Mouse (Mus musculus) urinary bladder, postnatal 25 days (tissue): Measurements from ENCODE around the gene Dnaic2.

Source experiments
- DNase-seq: peaks from one replicate; pipeline ENCODE4 v3.0.0; 2022; ENCODE audit warnings: low spot score

The Dnaic2 gene

DNA sequence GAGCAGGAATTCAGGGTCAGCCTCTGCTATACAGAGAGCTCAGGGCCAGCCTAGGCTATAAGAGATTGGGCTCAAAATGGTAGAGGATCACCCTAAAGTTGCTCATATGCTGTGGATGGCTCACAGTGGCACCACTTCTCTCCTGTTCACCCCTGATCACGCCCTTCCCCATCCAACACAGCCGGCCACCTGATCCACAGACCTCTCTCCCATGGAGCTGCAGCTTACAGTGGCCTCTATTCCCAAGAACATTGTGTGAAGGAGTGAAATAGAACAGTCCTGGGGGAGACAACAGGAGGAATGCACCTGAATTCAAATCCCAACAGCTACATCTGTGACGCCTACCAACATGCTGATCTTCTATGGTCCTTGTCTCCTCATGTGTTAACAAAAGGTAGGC is 71.4 kb downstream of the Dnaic2 start, which contains the start of gene Gpr142:
Gpr142 (plus strand) TSS at position 301 of the 400 bp plus-strand sequence.
- DNase-seq, result no peak

GRCm38 (mm10) chr11:114801906-114802305 is 74.7 kb downstream of the Dnaic2 start:
- no peak for DNase-seq

GRCm38 (mm10) chr11:114802540-114803267 is 75.5 kb downstream of the Dnaic2 start:
- no peak for DNase-seq

GRCm38 (mm10) chr11:114803990-114804389 is 76.8 kb downstream of the Dnaic2 start:
- no peak for DNase-seq

DNA sequence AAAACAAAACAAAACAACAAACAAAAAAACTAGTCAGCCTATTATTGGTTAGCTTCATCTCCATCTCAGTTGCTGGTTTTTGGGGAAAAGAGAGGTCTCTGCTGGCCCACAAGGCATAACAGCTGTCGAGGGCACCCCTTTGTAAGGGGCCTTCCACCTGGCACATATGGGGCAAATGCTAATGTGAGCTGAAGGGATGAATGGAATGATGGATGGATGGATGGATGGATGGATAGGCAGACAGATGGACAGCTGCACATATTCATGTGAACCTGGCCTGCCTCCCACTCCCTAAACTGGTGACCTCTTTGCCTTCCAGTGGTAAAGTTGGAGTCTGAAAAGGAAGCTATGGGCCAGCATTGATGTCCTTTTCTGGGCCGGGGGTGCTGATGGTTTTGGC is 79.8 kb downstream of the Dnaic2 start:
- no peak for DNase-seq
